Mouse (Mus musculus) brown adipose tissue, adult 24 weeks (tissue): ENCODE data around the gene Gimap9. TPM values are rescaled to one million over a fixed set of nuclear protein-coding genes. Genes with fewer than 3 reads are reported as not detected.

Experiments
- H3K27ac ChIP-seq: fragments of 200-500 bp; replicated peaks from 2 replicates; pipeline ENCODE4 v1.5.1; 2012; ENCODE audit warnings: low read depth, mild to moderate bottlenecking, low read length
- H3K4me1 ChIP-seq: fragments of 200-500 bp; 2 replicates; pipeline ENCODE4 v1.6.1; 2012; ENCODE audit warnings: low read length, mixed read lengths; ENCODE audit not compliant: control insufficient read depth, insufficient read depth, insufficient read length
- H3K4me3 ChIP-seq: fragments of 200-500 bp; 2 replicates; pipeline ENCODE4 v1.5.1; 2012; ENCODE audit warnings: low read depth, mild to moderate bottlenecking, low read length, moderate library complexity; ENCODE audit not compliant: insufficient read depth
- polyA plus RNA-seq: library from polyadenylated mRNA; stranded (reverse); fragments of >200 nt; gene quantifications from 2 replicates; pipeline ENCODE4 v1.2.4, GENCODE M21; 2012; ENCODE audit not compliant: missing spikeins, insufficient read depth, insufficient read length

Gimap9 gene
- polyA plus RNA-seq, 1 experiment, result 2.5 TPM

GRCm38 (mm10) chr6:48696830-48697554 is 21.1 kb downstream of the Gimap9 start:
- H3K4me1 ChIP-seq, result peaks cover 22% of the 10 kb centered on the region
- H3K27ac ChIP-seq, result peak overlapping the region; percentile 99
- H3K4me3 ChIP-seq, result no peak overlapping the region

DNA sequence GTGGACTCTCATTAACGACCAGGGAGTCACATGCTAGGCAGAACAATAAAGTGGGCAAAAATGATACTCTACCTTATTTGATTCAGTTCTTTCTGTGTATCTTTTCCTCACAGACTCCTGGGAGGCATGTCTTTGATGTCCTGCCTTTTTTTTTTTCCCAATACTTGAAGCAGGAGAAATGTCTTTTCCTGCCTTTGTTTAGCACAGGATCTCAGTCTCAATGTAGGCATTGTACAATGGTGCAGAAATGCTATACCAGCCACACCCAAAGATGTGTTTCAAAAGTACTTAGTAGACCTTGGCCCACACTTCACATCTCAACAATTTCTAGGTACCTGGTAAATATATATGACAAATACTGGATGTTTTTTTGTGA is 21.6 kb downstream of the Gimap9 start:
- no peak overlapping the region for H3K4me3 ChIP-seq
- H3K27ac ChIP-seq, result peak overlapping the region; percentile 99
- H3K4me1 ChIP-seq, result peaks cover 27% of the 10 kb centered on the region

- Histone ChIP-seq H3K27ac (peak overlapping the region; percentile 79), H3K4me1 (peaks cover 33% of the 10 kb centered on the region)
These were observed 22.3 kb downstream of the Gimap9 start for GRCm38 (mm10) chr6:48698066-48698856.

DNA sequence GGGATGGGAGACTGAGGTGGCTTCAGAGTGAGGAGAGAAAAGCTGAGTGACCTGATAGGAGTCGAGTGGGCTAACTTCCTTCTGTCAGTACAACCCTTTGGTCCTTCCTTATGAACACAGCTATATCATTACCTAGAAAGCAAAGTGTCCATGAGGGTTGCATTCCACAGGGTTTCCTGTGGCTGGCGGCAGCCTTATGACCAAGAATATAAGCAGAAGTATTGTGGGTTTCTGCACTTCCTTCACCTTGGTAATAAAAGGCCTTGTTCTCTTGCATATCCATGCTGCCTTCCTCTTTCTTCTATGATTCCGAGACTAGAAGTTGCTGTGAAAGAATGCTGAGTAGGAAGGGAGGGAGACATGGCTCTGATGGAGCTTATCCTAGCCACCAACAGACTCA is 23.0 kb downstream of the Gimap9 start:
- peak overlapping the region; percentile 79 for H3K27ac ChIP-seq
- peaks cover 35% of the 10 kb centered on the region for H3K4me1 ChIP-seq
- H3K4me3 ChIP-seq, result no peak overlapping the region

More at GRCm38 (mm10) chr6:48698066-48698856, 22.3 kb downstream of the Gimap9 start:
- H3K4me3 ChIP-seq, result no peak overlapping the region

GRCm38 (mm10) chr6:48700251-48701075 is 24.5 kb downstream of the Gimap9 start:
- Histone ChIP-seq H3K4me3 (peak overlapping the region; percentile 5; the same call in 1 of the 2 replicates), H3K4me1 (peaks cover 38% of the 10 kb centered on the region), H3K27ac (peak overlapping the region; percentile 97)

GRCm38 (mm10) chr6:48702146-48702545 is 26.2 kb downstream of the Gimap9 start:
- peaks cover 37% of the 10 kb centered on the region for H3K4me1 ChIP-seq
- H3K27ac ChIP-seq, result peak overlapping the region; percentile 90
- no peak overlapping the region for H3K4me3 ChIP-seq

- H3K4me1 ChIP-seq, result peaks cover 34% of the 10 kb centered on the region
- H3K27ac ChIP-seq, result peak overlapping the region; percentile 90
- no peak overlapping the region for H3K4me3 ChIP-seq
These were observed 26.7 kb downstream of the Gimap9 start for GRCm38 (mm10) chr6:48702601-48703000.

GRCm38 (mm10) chr6:48704146-48704545 is 28.2 kb downstream of the Gimap9 start:
- H3K4me1 ChIP-seq, result peaks cover 28% of the 10 kb centered on the region
- H3K27ac ChIP-seq, result peak overlapping the region; percentile 98; the same call in 1 of the 2 replicates
- H3K4me3 ChIP-seq, result no peak overlapping the region

DNA sequence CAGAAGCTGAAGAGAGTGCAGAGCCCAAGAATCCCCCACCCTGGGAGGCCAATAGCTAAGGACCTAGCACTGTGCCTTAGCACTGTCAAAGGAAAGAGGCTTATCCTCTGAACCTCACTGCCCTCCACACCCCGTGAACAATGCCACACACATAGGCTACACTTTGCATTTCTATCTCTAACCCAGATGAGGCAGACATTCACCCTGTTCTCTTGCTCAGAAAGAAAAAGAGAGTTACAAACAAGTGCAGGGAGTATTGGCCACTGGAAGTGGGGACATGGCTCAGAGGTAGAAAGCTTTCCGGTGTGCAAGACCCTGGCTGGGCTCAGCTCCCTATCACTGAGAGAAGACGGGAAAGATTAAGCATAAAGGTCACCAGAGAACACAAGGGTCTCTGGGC is 30.2 kb downstream of the Gimap9 start:
- H3K4me3 ChIP-seq, result peak overlapping the region; percentile 72
- peaks cover 22% of the 10 kb centered on the region for H3K4me1 ChIP-seq
- H3K27ac ChIP-seq, result peak overlapping the region; percentile 98

- H3K27ac ChIP-seq, result no peak within 1 kb of the TSS
- H3K4me1 ChIP-seq, result no peaks in the 10 kb centered on the region
- H3K4me3 ChIP-seq, result no peak within 1 kb of the TSS
These were observed 42.5 kb downstream of the Gimap9 start, which contains the start of the genes Gm28053 and Gimap7 for GRCm38 (mm10) chr6:48718455-48718854. Gm28053 (plus strand) TSS chr6:48718607. Gimap7 (plus strand) TSS chr6:48718621.

- Histone ChIP-seq H3K4me1 (no peaks in the 10 kb centered on the region), H3K27ac (no peak overlapping the region), H3K4me3 (no peak overlapping the region)
These were observed 44.4 kb downstream of the Gimap9 start for GRCm38 (mm10) chr6:48720326-48720725.

- H3K4me1 ChIP-seq, result no peaks in the 10 kb centered on the region
- H3K27ac ChIP-seq, result no peak overlapping the region
These were observed 47.5 kb downstream of the Gimap9 start for GRCm38 (mm10) chr6:48723468-48723867.

DNA sequence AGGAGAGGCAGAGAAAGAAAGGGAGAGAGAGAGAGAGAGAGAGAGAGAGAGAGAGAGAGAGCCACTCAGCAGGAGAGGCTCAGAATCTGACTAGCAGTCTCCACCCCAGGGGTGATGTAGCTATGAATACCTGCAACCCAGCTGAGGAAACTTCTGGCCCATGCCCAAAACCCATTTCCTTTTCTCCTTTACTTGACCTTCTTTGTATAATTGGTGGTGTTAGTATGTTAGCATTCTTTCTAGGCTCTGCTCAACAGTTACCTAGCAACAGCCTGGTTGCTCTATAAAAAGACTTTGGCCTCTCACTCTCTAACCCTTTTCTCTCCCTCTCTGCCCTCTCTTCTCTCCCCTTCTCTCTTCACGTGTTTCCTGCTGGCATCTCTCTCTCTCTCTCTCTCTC is 49.5 kb downstream of the Gimap9 start:
- Histone ChIP-seq H3K4me1 (no peaks in the 10 kb centered on the region), H3K27ac (0 out of 2 replicates have a peak overlapping the region, but pooled peaks have one; percentile 26), H3K4me3 (no peak overlapping the region)

More at GRCm38 (mm10) chr6:48723468-48723867, 47.5 kb downstream of the Gimap9 start:
- H3K4me3 ChIP-seq, result no peak overlapping the region

DNA sequence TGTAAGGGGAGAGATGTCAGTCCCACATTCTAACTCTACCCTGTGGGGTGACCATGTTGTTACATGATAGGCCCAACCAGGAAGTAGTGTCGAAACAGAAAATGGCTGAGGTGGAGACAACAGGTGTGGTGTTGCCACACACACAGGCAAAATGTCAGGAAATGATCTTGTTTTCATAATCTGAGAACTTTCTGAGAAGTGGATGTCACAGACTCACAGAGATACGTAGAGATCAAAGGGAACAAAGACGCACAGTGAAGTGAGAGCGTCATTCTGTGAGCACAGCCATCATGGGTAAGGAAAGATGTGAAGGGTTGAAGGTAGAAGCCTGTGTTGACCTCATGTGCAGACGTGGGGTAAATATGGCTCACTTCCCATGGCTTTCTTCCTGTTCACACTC is 51.8 kb downstream of the Gimap9 start:
- H3K27ac ChIP-seq, result no peak overlapping the region
- H3K4me3 ChIP-seq, result no peak overlapping the region
- no peaks in the 10 kb centered on the region for H3K4me1 ChIP-seq
